Mouse (Mus musculus) liver, adult 2 months (tissue): ENCODE data around the gene Zfp652. TPM values are rescaled to one million over a fixed set of nuclear protein-coding genes. Genes with fewer than 3 reads are reported as not detected.

ENCODE experiments used
- DNase-seq: peaks from one replicate; pipeline ENCODE4 v3.0.0-alpha.2; 2011; ENCODE audit warnings: low read depth, low spot score; ENCODE audit errors: extremely low read depth
- H3K27ac ChIP-seq: fragments of 200-500 bp; replicated peaks from 2 replicates; pipeline ENCODE4 v1.5.1; 2012; ENCODE audit warnings: low read depth, mild to moderate bottlenecking, control low read depth, inconsistent platforms, low read length; ENCODE audit not compliant: insufficient read depth
- H3K27me3 ChIP-seq: fragments of 200-500 bp; 2 replicates; pipeline ENCODE4 v1.6.1; 2012; ENCODE audit warnings: mild to moderate bottlenecking, moderate library complexity, low read length, inconsistent platforms; ENCODE audit not compliant: control insufficient read depth, insufficient read depth
- H3K36me3 ChIP-seq: fragments of 200-500 bp; 2 replicates; pipeline ENCODE4 v1.6.1; 2012; ENCODE audit warnings: low read length, inconsistent platforms; ENCODE audit not compliant: control insufficient read depth, insufficient read depth
- H3K4me1 ChIP-seq: fragments of 200-500 bp; 2 replicates; pipeline ENCODE4 v1.6.1; 2011; ENCODE audit warnings: low read length; ENCODE audit not compliant: control insufficient read depth, insufficient read depth
- H3K4me3 ChIP-seq: fragments of 200-500 bp; 2 replicates; pipeline ENCODE4 v1.5.1; 2011; ENCODE audit warnings: low read depth, mild to moderate bottlenecking, control low read depth, low read length, moderate library complexity; ENCODE audit not compliant: insufficient read depth
- H3K79me2 ChIP-seq: fragments of 200-500 bp; 2 replicates; pipeline ENCODE4 v1.6.1; 2012; ENCODE audit warnings: inconsistent platforms, mild to moderate bottlenecking, low read length, moderate library complexity; ENCODE audit not compliant: control insufficient read depth, insufficient read depth
- H3K9ac ChIP-seq: fragments of 200-500 bp; 2 replicates; pipeline ENCODE4 v1.6.1; 2012; ENCODE audit warnings: low read depth, mild to moderate bottlenecking, control low read depth, inconsistent platforms, low read length
- CTCF ChIP-seq: fragments of 200-500 bp; IDR thresholded peaks from 2 replicates; pipeline ENCODE4 v1.5.1; 2011; ENCODE audit warnings: low read depth, low read length, control low read depth
- POLR2A ChIP-seq: fragments of 200-500 bp; IDR thresholded peaks from 2 replicates; pipeline ENCODE4 v1.6.1; 2011; ENCODE audit warnings: low read length, control low read depth; ENCODE audit not compliant: insufficient read depth; ENCODE audit errors: extremely low read depth
- WGBS: fragments of 180-500 bp; shearing (Covaris S2); methylation state at CpG from one replicate; pipeline ENCODE4 v1.1.7; 2018; 5-methylcytosine and 5-hydroxymethylcytosine counted together
- polyA plus RNA-seq: library from polyadenylated mRNA; depleted of rRNA; stranded (reverse); fragments of >200 nt; gene quantifications from 2 replicates; pipeline ENCODE4 v1.2.3, GENCODE M21; 2012
- total RNA-seq: library from RNA; depleted of rRNA; stranded (reverse); fragments of >200 nt; gene quantifications from 2 replicates; pipeline ENCODE4 v1.2.3, GENCODE M21; 2014

The Zfp652 gene
- total and polyA plus RNA-seq, 2 experiments, result 9.1 to 11.1 TPM

- Histone ChIP-seq H3K36me3 (no peaks in the 10 kb centered on the region), H3K9ac (no peak overlapping the region), H3K4me1 (0 out of 2 replicates have a peak, but pooled peaks cover 1% of the 10 kb centered on the region), H3K27me3 (peaks cover 5% of the 10 kb centered on the region), H3K4me3 (no peak overlapping the region), H3K79me2 (no peaks in the 10 kb centered on the region), H3K27ac (no peak overlapping the region)
- TF ChIP-seq POLR2A (no peak), CTCF (no peak)
- 92% methylated on average over 13 of the region's 13 CpGs for WGBS
- DNase-seq, result no peak
Measured at GRCm38 (mm10) chr11:95791787-95792186, 79.3 kb downstream of the Zfp652 start.

GRCm38 (mm10) chr11:95792950-95793509, 80.6 kb downstream of the Zfp652 start:
- peaks cover 9% of the 10 kb centered on the region for H3K27me3 ChIP-seq
- DNase-seq, result no peak
- H3K79me2 ChIP-seq, result no peaks in the 10 kb centered on the region
- no peak for TF ChIP-seq CTCF
- TF ChIP-seq POLR2A, result no peak
- 96% methylated on average over 8 of the region's 8 CpGs for WGBS
- H3K9ac ChIP-seq, result no peak overlapping the region
- no peak overlapping the region for H3K4me3 ChIP-seq
- H3K27ac ChIP-seq, result no peak overlapping the region
- H3K36me3 ChIP-seq, result no peaks in the 10 kb centered on the region
- H3K4me1 ChIP-seq, result 0 out of 2 replicates have a peak, but pooled peaks cover 2% of the 10 kb centered on the region

GRCm38 (mm10) chr11:95794201-95794600, 81.7 kb downstream of the Zfp652 start:
- no peak for DNase-seq
- no peak overlapping the region for H3K4me3 ChIP-seq
- no peaks in the 10 kb centered on the region for H3K36me3 ChIP-seq
- H3K4me1 ChIP-seq, result 0 out of 2 replicates have a peak, but pooled peaks cover 2% of the 10 kb centered on the region
- no peaks in the 10 kb centered on the region for H3K79me2 ChIP-seq
- no peak for TF ChIP-seq POLR2A
- TF ChIP-seq CTCF, result no peak
- H3K27me3 ChIP-seq, result peaks cover 11% of the 10 kb centered on the region
- no peak overlapping the region for H3K27ac ChIP-seq
- no peak overlapping the region for H3K9ac ChIP-seq
- 75% methylated on average over 5 of the region's 5 CpGs for WGBS

- 62% methylated on average over 5 of the region's 5 CpGs for WGBS
- TF ChIP-seq CTCF (no peak), POLR2A (no peak)
- DNase-seq, result no peak
- peaks cover 11% of the 10 kb centered on the region for H3K27me3 ChIP-seq
- H3K79me2 ChIP-seq, result no peaks in the 10 kb centered on the region
- H3K27ac ChIP-seq, result no peak overlapping the region
- 0 out of 2 replicates have a peak, but pooled peaks cover 2% of the 10 kb centered on the region for H3K4me1 ChIP-seq
- H3K36me3 ChIP-seq, result no peaks in the 10 kb centered on the region
- H3K4me3 ChIP-seq, result no peak overlapping the region
- no peak overlapping the region for H3K9ac ChIP-seq
Measured at GRCm38 (mm10) chr11:95795582-95795981, 83.1 kb downstream of the Zfp652 start.

- Histone ChIP-seq H3K79me2 (no peaks in the 10 kb centered on the region), H3K9ac (no peak overlapping the region), H3K27me3 (no peaks in the 10 kb centered on the region), H3K36me3 (no peaks in the 10 kb centered on the region), H3K27ac (no peak overlapping the region), H3K4me1 (no peaks in the 10 kb centered on the region), H3K4me3 (no peak overlapping the region)
- 74% methylated on average over 5 of the region's 5 CpGs for WGBS
- no peak for DNase-seq
- no peak for TF ChIP-seq POLR2A
- TF ChIP-seq CTCF, result no peak
Measured at GRCm38 (mm10) chr11:95805010-95805409, 92.5 kb downstream of the Zfp652 start.

- Histone ChIP-seq H3K9ac (no peak overlapping the region), H3K79me2 (no peaks in the 10 kb centered on the region), H3K27me3 (no peaks in the 10 kb centered on the region), H3K4me1 (no peaks in the 10 kb centered on the region), H3K27ac (no peak overlapping the region), H3K4me3 (no peak overlapping the region), H3K36me3 (no peaks in the 10 kb centered on the region)
- 61% methylated on average over 3 of the region's 3 CpGs for WGBS
- DNase-seq, result no peak
- TF ChIP-seq POLR2A (no peak), CTCF (no peak)
Measured at GRCm38 (mm10) chr11:95805527-95805926, 93.1 kb downstream of the Zfp652 start.
